Mouse (Mus musculus): Measurements from ENCODE around the gene Tyw1.

The Tyw1 gene

DNA sequence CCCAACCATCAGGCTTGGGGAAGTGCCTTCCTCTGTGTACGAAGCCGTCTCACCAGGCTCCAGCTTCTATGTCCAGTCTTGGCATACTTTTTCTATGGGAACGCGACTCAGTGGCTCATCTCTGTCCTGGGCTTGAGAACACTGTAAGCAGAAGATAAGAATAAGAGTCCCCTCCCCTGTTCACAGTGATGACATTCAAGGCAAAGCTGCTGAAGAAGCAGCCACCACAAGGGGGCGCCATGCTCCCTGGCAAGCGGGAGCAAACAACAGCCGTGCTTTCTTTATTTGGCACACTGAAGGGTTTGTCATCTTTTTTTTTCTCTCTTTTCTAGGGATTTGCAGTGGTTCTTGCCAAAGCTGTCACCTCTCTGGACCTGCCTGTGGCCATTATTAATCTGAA is 11.2 kb downstream of the Tyw1 start:
- peak; percentile 66 to 79 for DNase-seq

DNA sequence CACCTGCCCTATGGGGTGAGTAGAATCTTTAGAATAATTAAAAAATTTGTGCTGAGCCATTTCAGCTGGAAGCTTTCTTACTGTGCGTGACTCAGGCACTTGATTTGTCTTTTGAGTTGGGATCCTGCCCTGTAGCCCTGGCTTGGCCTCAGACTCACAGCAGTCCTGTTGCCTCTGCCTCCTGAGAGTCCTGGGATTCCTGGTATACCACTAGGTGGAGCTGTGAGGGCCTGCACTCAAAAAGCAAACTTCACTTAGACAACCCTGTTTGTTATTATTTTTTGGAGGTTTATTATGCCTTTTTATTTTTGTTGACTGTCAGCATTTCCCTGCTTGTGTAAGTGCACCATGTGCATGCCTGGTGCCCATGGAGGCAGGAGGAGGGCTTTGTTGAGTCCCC is 11.9 kb downstream of the Tyw1 start:
- peak; percentile 62 to 66 for DNase-seq

DNA sequence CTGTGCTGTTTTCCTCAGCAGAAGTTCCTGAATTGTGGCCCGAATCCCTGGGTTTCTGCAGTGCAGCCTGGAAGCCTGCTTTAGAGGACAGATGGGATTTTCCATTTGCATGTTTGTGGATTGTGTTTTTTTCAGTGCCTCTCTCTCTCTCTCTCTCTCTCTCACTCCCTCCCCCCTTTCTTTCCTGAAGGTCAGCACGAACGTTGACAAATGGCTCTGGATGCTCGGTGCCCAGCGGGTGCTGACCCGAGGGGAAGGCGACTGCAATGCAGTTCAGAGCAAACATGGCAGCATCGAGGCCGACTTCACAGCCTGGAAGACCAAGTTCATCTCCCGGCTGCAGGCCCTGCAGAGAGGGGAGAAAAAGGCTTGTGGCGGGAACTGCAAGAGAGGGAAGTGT is 13.6 kb downstream of the Tyw1 start:
- DNase-seq: no peak

DNA sequence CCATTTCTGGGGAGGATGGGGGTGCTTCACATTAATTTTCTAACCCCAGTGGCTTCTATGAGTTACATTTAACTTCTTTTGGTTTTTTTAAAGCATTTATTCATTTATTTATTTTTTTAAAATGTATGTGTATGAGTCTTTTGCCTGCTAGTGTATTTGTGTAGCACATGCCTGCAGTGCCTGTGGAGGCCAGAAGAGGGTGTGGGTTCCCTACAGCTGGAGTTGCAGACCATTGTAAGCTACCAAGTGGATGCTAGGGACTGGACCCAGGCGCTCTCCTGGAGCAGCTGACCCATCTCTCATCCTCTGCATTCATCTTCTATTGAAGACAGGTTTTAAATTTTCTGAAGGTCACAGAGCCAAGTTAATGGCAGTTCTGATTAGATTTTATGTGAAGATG is 16.9 kb downstream of the Tyw1 start:
- no peak for DNase-seq

DNA sequence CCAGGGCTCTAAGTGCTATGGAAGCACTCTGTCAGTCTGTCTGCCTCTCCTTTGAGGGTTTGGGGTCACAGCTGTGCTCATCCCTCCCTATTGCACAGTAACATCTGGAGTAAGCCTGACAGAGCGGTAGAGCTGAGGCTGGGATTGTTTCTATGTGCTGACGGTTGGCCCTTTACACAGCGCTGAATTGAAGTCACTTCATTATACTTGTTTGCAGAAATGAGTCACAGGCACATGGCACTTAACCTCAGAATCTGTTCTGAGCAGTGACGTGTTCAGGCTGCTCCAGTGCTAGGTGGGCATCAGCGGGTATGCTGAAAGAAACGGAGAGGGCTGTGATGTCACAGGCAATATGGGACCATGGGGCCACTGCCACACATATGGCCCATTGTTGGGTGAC is 17.6 kb downstream of the Tyw1 start:
- DNase-seq: no peak

DNA sequence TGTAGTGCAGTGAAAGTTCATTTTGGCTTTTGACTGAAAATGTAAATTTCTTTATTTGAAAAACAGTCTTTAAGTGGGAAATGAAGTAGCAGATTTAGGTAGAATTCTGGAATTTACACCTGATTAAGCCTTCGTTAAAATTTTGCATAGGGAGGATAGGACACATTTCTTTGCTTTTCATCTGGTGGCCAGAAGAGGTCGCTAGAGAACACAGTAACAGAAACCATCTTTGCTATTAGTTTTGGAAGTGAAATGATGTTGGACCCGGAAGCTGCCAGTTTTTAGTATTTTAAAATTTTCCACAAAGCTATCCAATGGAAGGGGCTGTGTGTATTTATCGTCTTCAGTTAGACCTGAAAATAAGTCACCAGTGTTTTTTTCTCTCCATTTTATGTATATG is 20.1 kb downstream of the Tyw1 start:
- DNase-seq: peak; percentile 73 to 82

DNA sequence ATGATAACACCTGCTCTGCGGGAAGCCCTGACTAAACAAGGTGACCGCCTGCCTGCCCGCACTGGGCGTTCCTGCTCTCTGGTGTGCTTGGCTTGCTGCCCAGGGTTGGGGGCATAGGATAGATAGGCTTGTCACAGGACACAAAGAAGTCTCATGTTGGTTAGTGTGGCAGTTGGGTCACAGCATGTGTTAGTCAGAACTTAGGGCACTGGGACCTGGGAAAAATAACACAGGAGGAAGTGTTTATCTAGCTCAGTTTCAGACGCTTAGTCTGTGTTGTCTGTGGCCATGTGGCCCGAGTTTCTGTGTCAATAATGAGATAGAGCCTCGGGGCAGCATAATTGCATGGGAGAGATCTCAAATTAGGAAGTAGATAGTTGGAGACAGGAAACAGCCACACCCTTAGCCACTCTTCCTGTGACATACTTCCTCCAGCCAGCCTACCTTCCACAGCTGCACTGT is 22.6 kb downstream of the Tyw1 start:
- no peak for DNase-seq

DNA sequence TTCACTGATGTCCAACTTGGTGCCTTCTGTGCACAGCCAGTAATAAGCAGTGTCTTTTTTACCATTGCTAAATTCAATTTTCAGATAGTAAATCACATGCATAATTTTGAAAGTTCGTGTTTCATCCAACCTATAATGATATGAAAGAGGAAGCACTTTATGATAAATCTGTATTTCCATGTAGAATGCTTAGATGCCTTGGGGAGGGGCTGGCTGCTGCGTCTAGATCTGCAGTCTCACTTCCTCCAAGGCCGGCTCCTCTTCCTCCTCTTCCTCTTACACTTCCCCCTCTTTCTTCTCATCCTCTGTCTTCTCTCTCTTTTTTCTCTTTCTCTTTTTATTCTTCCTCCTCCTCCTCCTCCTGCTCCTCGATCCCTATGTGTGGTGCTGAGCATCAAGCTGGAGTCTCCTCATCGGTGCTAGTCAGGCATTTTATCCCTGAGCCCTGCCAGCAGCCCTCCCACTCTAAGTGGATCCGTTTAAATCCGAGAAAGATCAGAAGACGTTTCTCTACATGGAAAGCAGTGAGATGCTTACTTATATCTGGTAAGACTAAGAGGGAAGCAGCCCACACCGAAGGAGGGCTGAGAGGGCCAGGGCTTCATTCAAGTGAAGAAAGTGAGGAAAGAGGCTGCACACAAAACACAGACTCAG is 27.8 kb downstream of the Tyw1 start:
- DNase-seq: no peak

DNA sequence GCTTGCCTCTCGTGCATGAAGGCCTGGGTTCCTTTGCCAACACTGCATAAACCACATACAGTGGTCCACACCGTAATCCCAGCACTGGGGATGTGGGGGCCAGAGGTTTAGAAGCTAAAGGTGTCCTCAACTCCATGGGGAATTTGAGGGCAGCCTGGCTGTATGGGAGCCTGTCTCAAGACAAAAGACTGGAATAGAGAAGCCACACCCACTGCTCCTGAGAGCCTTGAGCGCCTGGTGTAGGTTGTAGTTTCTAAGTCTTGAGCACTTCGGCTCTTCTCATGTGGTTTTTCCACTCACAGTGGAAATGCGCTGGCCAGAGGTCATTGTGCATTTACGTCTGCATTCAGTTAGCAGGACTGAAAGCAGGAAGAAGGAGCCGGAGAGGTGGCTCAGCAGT is 32.7 kb downstream of the Tyw1 start:
- DNase-seq: no peak

DNA sequence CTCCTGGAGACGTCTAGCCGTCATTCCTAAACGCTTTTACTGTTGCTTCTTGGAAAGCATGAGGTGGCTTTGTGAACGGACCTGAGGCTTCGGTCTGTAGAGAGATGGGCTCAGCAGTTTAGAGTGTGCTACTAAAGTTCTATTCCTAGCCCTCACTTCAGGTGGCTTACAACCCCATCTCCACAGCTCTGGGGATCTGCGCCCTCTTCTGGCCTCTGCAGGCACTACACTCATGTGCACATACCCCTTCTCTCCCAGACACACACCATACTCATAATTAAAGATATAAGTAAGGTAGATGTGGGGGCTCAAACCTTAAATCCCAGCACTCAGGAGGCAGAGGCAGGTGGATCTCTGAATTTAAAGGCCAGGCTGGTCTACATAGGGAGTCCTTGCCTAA is 34.8 kb downstream of the Tyw1 start:
- DNase-seq: peak in 1 of 2 experiments; percentile 32

DNA sequence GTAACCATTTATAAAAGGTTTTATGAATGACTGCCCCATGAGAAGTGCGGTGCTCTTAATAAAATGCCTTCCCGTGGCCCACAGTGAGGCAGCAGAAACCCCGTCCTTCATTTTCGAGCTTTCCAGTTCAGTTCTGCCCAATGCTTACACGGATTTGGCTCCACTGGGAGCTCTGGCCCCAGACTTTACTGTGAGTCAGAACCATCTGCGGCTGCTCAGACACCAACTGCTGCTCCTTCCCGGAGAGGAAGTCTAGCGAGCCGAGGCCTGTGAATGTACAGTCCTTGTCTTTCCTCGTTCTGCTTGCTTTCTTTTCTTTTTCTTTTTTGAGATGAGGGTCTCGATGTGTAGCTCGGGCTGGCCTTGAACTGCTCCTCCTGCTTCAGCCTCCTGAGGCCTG is 35.4 kb downstream of the Tyw1 start:
- DNase-seq: peak; percentile 68 to 78

DNA sequence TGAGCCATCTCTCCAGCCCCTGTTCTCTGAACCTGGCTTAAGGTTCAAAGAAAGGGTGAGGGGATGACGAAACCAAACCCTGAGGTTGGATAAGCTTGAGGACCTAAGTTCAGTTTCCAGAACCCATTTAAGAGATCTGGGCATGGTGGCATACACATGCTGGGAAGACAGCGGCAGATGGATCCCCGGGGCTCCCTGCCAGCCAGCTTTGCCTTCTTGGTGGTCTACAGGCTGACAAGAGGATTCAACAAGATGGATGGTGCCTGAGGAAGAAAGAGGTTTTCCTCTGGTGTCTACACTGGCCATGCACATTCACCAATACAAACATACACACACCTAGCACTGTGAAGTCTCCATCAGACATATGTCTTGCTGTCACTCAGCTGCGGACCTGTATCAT is 37.6 kb downstream of the Tyw1 start:
- peak; percentile 77 to 88 for DNase-seq

DNA sequence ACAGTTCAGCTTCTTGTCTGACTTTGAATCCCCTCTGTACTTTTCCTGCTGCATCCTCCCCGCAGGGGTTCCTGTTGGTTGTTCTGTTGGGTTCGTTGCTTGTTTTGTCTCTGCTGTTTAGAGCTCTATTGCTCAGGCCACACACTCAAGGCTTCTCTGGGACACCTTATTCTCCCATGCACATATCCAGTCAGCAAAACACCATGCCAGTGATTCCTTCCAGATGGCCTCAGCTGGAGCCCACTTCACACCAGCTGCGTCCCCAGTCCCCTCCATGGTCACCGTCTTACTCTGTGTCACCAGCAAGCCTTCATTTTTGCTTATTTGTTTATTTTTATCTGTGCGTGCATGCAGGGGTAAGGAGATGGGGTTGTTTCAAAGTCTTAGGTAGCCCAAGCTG is 38.5 kb downstream of the Tyw1 start:
- peak; percentile 65 to 80 for DNase-seq

DNA sequence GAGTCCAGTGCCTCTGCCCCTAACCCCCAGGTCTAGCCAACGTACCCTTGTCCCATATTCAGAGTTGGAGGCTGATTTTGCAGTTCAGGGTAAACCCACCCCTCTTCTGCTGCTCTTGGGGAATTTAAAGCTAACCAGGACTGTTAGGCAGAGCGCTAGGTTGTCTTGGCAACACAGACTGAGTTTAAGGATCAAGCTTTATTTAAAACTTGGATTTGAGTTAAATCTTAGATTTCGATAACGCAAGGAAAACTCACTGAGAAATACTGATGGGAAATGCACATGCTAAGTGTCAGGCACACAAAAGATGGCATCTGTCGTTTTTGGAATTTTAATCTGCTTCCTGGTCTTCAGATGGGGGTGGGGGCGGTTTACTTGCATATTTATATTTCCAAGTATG is 39.2 kb downstream of the Tyw1 start:
- no peak for DNase-seq

DNA sequence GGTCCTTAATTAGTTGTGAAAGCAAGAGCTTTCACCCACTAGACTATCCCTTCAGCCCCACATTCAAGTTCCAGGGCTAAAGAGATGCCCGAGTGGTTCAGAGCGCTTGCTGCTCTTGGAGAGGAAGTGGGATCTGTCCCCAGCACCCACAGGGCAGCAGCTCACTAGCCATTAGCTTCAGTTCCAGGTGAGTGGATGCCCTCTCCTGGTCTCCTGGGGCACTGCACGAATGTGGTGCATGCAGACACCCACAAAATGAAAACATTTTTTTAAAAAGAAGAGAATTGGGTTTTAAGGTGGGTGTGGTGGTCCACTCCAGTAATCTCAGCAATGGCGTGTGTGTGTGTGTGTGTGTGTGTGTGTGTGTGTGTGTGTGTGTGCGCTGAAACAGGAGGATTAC is 40.7 kb downstream of the Tyw1 start:
- no peak for DNase-seq

DNA sequence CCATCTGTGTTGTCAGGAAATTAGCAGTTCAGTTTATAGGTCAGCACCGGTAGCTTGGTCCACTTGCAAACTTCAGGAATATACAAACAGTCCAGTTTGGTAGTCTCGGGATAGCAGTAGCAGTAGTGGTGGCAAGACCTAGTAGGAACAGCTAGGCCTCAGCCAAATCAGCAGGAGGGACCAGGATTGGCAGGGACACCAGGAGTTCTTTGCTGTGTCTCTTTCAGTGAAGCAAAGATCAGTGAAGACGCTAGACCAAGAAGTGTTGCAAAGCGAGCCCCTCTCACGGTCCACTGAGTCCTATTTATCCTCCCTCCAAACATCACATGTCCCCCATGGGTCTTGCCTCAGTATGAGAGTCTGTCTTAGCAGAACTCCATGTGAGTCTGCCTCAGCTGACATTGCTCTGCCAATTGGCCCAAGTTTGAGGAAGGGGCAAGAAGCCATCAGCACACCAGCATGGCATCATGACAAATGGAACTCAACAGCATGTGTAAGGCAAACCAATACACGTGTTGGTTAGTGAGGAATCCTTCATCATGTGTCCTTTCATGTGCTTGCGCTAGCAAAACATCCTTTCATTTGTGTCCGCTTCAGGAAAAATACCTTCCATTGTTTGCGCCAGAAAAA is 43.5 kb downstream of the Tyw1 start:
- DNase-seq: peak; percentile 81 to 85

DNA sequence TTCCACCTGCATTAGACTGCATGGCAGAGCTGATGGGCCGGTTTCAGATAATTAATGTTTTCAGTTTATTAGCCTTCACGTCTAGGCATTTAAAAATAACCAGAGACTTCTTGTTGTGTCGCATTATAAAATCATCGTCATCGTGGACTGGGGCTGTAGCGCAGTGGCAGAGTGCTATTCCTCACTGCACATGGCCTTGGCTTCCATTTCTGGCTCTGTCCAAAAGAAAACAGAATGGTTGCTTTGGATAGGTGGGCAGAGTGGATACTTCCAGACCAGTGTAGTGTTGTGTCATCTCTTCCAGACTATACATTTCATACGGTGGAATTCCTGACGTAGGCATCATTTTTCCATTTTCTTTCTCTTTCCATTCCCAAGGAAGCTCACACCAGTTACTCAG is 44.1 kb downstream of the Tyw1 start:
- DNase-seq: peak; percentile 55 to 57

DNA sequence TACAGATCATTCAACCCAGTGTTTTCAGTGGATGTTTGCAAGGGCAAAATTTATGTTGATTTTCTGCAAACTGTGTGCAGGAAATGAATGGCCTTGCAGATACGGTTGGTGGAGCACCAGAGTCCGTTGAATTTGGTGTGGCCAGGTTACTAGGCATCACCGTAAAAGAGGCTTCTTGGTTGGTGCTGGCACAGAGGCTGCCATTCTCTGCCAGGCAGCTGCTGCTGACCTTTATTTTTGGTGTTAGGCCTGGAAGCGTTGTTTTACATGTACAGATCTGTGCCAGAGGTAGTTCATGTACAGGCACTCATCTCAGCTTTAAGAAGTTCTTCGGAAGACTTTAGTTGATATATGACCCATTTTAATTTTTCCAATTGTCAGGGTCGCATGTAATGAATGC is 48.2 kb downstream of the Tyw1 start:
- DNase-seq: no peak

DNA sequence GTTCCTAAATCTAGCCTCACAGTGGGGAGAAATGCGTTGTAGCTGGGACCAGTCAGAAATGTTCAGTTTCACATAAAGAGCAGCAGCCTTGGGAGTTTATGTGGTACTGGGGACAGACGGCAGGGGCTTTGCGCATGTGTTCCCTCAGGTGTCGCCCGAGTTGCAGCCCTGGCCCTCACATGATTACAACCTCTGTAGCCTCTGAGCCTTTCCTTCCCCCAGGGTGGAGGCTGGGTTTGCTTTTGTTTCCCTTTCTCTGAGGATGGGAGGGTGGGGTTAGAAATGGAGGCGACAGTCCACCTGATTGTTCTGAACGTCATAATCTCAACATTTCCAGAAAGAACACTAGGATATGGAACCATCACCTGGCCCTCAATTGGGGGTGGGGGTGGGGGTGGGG is 52.5 kb downstream of the Tyw1 start:
- no peak for DNase-seq

DNA sequence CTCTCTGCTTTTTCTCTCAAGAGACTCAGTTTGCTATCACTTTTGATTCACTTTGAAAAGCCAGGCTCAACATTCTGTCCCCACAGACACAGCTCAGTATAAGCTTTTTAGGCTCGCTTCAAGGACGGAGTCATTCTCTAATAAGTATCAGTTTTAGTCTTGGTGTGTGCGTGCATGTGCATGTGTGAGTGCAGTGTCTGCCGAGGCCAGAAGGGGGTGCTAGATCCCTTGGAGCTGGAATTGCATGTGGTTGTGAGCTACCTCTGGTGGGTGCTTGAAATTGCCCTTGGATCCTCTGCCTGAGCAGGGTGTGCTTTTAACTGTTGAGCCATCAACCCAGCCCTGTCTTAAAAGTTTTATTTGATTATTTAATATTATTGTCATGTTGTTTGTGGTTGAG is 54.7 kb downstream of the Tyw1 start:
- DNase-seq: no peak

DNA sequence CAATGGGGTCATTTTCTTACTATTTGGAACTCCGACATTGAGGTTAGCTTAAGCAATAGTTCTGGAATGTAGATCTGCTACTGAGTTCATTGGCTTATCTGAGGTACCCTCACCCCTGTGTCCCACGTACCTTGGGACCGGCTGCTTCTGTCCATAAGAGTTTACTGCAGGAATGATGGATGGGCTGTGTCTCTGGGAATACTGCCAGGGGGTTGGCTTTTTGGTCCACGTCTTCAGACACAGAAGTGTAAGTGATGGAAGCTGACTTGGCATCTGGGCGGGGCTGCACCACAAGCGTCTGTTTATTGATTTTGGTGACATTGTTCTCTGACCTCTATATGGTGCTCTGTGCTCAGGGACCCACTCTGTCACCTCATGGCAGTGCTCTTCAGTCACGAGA is 55.4 kb downstream of the Tyw1 start:
- DNase-seq: no peak

DNA sequence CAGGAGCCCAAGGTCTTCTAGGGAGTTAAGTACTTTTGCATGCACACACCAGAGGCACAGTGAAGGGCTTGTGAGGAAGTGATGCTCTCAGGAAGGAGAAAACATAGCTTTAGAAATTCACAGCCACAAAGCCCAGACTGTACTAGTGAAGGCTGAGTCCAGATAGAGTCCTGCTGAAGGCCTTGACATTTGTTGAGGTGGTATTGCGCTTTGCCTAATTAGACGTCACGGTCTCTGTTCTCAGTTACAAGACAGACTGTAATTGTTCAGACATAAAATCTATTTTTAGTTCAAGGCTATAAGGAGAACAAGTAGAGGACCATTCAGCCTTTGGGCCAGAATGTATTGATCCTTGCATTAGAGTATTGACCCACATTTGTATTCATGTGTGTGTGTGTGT is 58.1 kb downstream of the Tyw1 start:
- DNase-seq: no peak

DNA sequence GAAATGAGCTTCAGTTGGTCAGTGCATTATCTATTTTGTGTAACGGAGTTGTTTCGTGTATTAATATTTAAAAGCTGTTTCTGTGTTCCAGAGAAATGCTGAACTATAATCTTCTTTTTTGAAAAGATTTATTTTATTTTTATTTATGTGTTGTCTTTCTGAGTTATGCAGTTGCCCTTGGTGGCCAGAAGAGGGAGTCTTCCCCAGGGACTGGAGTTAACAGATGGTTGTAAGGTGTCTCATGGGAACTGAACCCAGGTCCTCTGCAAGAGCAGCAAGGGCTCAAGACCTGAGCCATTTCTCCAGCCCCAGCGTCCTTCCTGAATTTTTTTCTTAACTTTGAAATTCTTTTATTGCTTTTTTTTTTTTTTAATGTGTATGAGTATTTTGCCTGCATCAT is 59.5 kb downstream of the Tyw1 start:
- DNase-seq: no peak

DNA sequence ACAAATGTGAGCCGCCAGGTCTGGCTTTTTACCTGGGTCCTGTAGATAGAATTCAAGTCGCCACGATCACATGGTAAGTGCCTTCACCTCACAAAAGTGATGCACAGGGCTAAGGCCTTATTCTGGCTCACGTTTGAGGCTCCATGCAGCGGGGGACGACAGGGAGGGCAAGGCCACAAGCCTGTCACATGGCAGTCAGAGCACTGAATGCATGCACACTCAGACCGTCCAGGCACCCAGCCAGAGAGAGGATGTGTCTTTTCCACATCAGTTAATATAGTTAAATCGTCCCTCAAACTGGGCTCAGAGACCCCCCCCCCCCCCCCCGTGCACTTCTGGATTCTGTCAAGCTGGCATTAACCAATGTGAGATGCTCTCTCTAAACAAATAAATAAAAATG is 60.9 kb downstream of the Tyw1 start:
- peak; percentile 64 to 75 for DNase-seq

DNA sequence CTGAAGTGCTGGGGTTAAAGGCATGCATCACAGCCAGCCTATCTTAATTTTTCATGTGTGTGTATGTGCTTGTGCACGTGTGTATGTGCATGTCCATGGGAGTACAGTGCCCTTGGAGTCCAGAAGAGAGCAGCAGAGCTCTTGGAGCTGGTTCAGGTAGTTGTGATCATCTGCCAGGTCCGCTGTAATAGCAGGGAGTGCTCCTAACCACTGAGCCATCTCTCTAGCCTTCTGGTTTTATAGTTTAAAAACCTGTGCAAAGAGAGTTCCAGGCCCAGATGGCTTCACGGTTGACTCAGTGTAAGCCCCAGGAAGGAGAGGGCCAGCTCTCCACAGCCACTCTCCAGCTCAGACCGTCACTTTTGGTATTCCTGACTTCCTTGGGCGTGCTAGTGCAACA is 64.4 kb downstream of the Tyw1 start:
- peak; percentile 60 to 62 for DNase-seq

Measured in cerebellum, postnatal 10 days (tissue).